Mouse (Mus musculus): ENCODE measurements at regions not wholly inside any gene's neighbourhood (a gene's known extent, or its start where the extent isn't known, plus 50 kb on each side); places are given as distances from the start of the nearest gene placed in this dataset.

GRCm38 (mm10) chr10:119054191-119055175 lies 184.5 kb upstream of the Dyrk2 start:
- Histone ChIP-seq H3K36me3 (ENCODE audit: control insufficient read depth, insufficient read depth, low read length) (no peaks in the 10 kb centered on the region), H3K4me1 (ENCODE audit: control insufficient read depth, insufficient read depth, low read length) (peaks cover 4% of the 10 kb centered on the region; the same call in 1 of the 2 replicates), H3K27ac (ENCODE audit: low read depth, low read length) (no peak overlapping the region), H3K9ac (replicated peaks; ENCODE audit: low read depth, low read length) (no peak overlapping the region), H3K9me3 (ENCODE audit: control insufficient read depth, low read length) (no peaks in the 10 kb centered on the region), H3K27me3 (ENCODE audit: control insufficient read depth, insufficient read depth, low read length) (no peaks in the 10 kb centered on the region), H3K4me3 (ENCODE audit: low read depth, low read length) (no peak overlapping the region), H3K4me2 (ENCODE audit: low read depth, low read length) (no peak overlapping the region)
- 80% methylated on average over 22 of the region's 22 CpGs for WGBS
- no peak for ATAC-seq (ENCODE audit: low read depth)

DNA sequence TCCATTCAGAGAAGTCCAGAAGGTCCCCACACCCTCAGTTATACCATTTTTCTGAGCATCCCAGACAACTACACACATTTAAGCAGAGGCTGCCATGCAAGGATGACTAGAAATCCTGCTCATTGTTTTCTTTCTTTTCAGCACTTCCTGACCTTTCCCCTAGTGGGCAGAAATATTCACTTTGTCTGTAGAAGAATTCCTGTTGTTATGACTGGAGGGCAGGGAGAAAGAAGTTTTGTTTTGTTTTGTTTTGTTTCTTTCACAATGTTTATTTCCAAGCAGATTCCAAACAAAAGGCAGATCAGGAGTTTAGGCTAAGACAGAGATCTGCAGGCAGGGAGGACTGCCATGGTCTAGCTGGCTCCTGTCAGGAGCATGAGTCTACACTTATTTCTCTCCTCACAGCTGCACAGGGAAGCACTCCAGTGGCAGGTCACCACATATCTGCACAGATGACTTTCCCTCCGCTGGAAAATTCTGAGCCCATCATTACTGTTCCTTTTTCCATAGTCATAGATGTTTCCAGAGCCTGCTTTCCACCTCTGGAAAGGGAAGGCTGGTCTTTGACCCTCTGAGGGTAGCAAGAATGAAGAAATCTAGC lies 182.5 kb upstream of the Dyrk2 start:
- Histone ChIP-seq H3K27me3 (ENCODE audit: control insufficient read depth, insufficient read depth, low read length) (no peaks in the 10 kb centered on the region), H3K9me3 (ENCODE audit: control insufficient read depth, low read length) (no peaks in the 10 kb centered on the region), H3K4me3 (ENCODE audit: low read depth, low read length) (no peak overlapping the region), H3K4me2 (ENCODE audit: low read depth, low read length) (no peak overlapping the region), H3K4me1 (ENCODE audit: control insufficient read depth, insufficient read depth, low read length) (peaks cover 4% of the 10 kb centered on the region; the same call in 1 of the 2 replicates), H3K9ac (replicated peaks; ENCODE audit: low read depth, low read length) (no peak overlapping the region), H3K27ac (ENCODE audit: low read depth, low read length) (no peak overlapping the region), H3K36me3 (ENCODE audit: control insufficient read depth, insufficient read depth, low read length) (no peaks in the 10 kb centered on the region)
- WGBS, result 97% methylated on average over 1 of the region's 1 CpGs
- ATAC-seq (ENCODE audit: low read depth), result no peak

DNA sequence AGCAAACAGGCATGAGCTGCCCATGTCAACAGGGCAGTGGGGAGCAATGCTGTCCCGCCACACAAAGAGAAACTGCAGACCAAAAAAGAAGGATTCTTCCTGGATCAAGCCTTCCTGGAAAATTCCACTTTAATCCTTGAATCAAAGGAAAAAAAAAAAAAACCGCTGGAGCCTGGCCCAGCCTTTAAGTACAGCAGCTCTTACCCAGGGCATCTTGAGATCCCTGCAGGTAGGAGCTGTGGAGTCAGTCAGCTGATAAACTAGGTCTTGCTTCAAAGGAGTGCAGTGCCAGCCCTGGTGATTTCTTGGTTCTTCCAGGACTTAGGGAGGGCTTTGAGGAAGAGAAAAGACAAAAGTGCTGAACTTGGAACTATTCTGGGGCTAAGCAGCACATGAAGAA lies 181.6 kb upstream of the Dyrk2 start:
- H3K9ac ChIP-seq (replicated peaks; ENCODE audit: low read depth, low read length), result no peak overlapping the region
- ATAC-seq (ENCODE audit: low read depth), result no peak
- no peaks in the 10 kb centered on the region for H3K27me3 ChIP-seq (ENCODE audit: control insufficient read depth, insufficient read depth, low read length)
- no peaks in the 10 kb centered on the region for H3K9me3 ChIP-seq (ENCODE audit: control insufficient read depth, low read length)
- H3K4me2 ChIP-seq (ENCODE audit: low read depth, low read length), result no peak overlapping the region
- no peaks in the 10 kb centered on the region for H3K36me3 ChIP-seq (ENCODE audit: control insufficient read depth, insufficient read depth, low read length)
- H3K27ac ChIP-seq (ENCODE audit: low read depth, low read length), result no peak overlapping the region
- H3K4me3 ChIP-seq (ENCODE audit: low read depth, low read length), result no peak overlapping the region
- H3K4me1 ChIP-seq (ENCODE audit: control insufficient read depth, insufficient read depth, low read length), result peaks cover 4% of the 10 kb centered on the region; the same call in 1 of the 2 replicates
- 74% methylated on average over 2 of the region's 2 CpGs for WGBS

DNA sequence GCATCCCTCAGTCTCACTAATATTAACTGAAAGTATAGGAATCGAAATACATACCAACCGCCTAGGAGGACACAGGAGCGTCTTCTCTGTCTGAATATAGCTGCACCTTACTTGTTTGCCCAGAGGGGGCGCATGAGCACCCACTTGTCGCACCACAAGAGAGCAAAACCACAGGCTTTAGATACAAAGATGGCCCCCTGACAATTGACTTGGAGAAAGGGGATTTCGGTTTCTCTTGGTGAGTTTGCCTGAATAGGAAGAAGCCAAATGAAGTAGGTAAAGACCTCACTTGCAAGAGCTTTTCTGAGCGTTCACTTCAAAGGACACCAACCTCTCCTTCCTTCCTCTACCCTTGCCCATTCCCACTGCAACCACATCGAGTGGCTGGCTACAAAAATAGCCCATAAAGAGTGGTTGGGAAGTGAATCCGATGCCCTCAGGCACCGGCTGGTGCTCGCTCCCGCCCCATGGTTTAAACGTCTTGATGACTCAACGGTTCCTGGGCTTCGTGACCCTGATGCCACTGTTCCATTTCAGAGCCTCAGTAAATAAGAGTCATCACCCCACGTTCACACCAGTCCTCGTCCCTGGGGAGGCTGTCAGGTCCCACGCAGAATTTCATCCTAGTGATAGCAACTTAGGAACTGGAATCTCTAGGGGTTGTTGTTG lies 180.1 kb upstream of the Dyrk2 start:
- ATAC-seq (ENCODE audit: low read depth), result no peak
- 81% methylated on average over 18 of the region's 18 CpGs for WGBS
- no peak overlapping the region for H3K4me2 ChIP-seq (ENCODE audit: low read depth, low read length)
- H3K4me1 ChIP-seq (ENCODE audit: control insufficient read depth, insufficient read depth, low read length), result peaks cover 4% of the 10 kb centered on the region; the same call in 1 of the 2 replicates
- no peaks in the 10 kb centered on the region for H3K9me3 ChIP-seq (ENCODE audit: control insufficient read depth, low read length)
- no peak overlapping the region for H3K4me3 ChIP-seq (ENCODE audit: low read depth, low read length)
- H3K27me3 ChIP-seq (ENCODE audit: control insufficient read depth, insufficient read depth, low read length), result no peaks in the 10 kb centered on the region
- H3K27ac ChIP-seq (ENCODE audit: low read depth, low read length), result no peak overlapping the region
- H3K36me3 ChIP-seq (ENCODE audit: control insufficient read depth, insufficient read depth, low read length), result no peaks in the 10 kb centered on the region
- H3K9ac ChIP-seq (replicated peaks; ENCODE audit: low read depth, low read length), result no peak overlapping the region

- Histone ChIP-seq H3K27me3 (ENCODE audit: control insufficient read depth, insufficient read depth, low read length) (no peaks in the 10 kb centered on the region), H3K4me3 (ENCODE audit: low read depth, low read length) (no peak overlapping the region), H3K9ac (replicated peaks; ENCODE audit: low read depth, low read length) (no peak overlapping the region), H3K4me1 (ENCODE audit: control insufficient read depth, insufficient read depth, low read length) (no peaks in the 10 kb centered on the region), H3K4me2 (ENCODE audit: low read depth, low read length) (no peak overlapping the region), H3K9me3 (ENCODE audit: control insufficient read depth, low read length) (no peaks in the 10 kb centered on the region), H3K36me3 (ENCODE audit: control insufficient read depth, insufficient read depth, low read length) (no peaks in the 10 kb centered on the region), H3K27ac (ENCODE audit: low read depth, low read length) (no peak overlapping the region)
- no peak for ATAC-seq (ENCODE audit: low read depth)
- WGBS, result 84% methylated on average over 6 of the region's 6 CpGs
Measured at GRCm38 (mm10) chr10:119048643-119049420, 178.8 kb upstream of the Dyrk2 start.

DNA sequence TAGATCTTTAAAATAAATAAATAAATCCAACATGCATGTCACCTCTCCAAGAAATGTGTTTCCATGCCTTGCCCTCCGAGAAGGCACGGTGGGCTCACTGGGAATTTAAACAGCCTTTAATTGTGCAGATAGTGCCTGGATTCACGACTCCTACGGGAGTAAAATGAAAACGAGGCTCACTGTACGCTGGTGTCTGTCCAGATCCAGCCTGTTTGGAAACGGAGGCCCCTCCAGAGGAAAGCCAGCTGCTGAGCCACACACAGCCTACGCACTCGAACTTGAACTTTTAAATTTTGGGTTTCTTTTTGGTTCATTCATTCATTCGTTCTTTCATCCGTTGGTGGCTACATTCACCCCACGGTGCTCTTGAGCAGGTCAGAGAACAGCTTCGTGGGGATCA lies 175.1 kb upstream of the Dyrk2 start:
- no peak overlapping the region for H3K4me2 ChIP-seq (ENCODE audit: low read depth, low read length)
- no peaks in the 10 kb centered on the region for H3K36me3 ChIP-seq (ENCODE audit: control insufficient read depth, insufficient read depth, low read length)
- no peak for ATAC-seq (ENCODE audit: low read depth)
- WGBS, result 81% methylated on average over 13 of the region's 13 CpGs
- no peak overlapping the region for H3K9ac ChIP-seq (replicated peaks; ENCODE audit: low read depth, low read length)
- no peaks in the 10 kb centered on the region for H3K4me1 ChIP-seq (ENCODE audit: control insufficient read depth, insufficient read depth, low read length)
- H3K27me3 ChIP-seq (ENCODE audit: control insufficient read depth, insufficient read depth, low read length), result no peaks in the 10 kb centered on the region
- no peak overlapping the region for H3K4me3 ChIP-seq (ENCODE audit: low read depth, low read length)
- H3K27ac ChIP-seq (ENCODE audit: low read depth, low read length), result no peak overlapping the region
- no peaks in the 10 kb centered on the region for H3K9me3 ChIP-seq (ENCODE audit: control insufficient read depth, low read length)

GRCm38 (mm10) chr10:119043069-119043468 lies 173.1 kb upstream of the Dyrk2 start:
- Histone ChIP-seq H3K9me3 (ENCODE audit: control insufficient read depth, low read length) (no peaks in the 10 kb centered on the region), H3K4me3 (ENCODE audit: low read depth, low read length) (no peak overlapping the region)

GRCm38 (mm10) chr10:119040205-119040604 lies 170.2 kb upstream of the Dyrk2 start:
- no peak overlapping the region for H3K4me3 ChIP-seq (ENCODE audit: low read depth, low read length)
- no peak overlapping the region for H3K9ac ChIP-seq (replicated peaks; ENCODE audit: low read depth, low read length)
- H3K4me2 ChIP-seq (ENCODE audit: low read depth, low read length), result no peak overlapping the region
- no peaks in the 10 kb centered on the region for H3K36me3 ChIP-seq (ENCODE audit: control insufficient read depth, insufficient read depth, low read length)
- no peak overlapping the region for H3K27ac ChIP-seq (ENCODE audit: low read depth, low read length)
- H3K27me3 ChIP-seq (ENCODE audit: control insufficient read depth, insufficient read depth, low read length), result no peaks in the 10 kb centered on the region
- H3K9me3 ChIP-seq (ENCODE audit: control insufficient read depth, low read length), result no peaks in the 10 kb centered on the region
- H3K4me1 ChIP-seq (ENCODE audit: control insufficient read depth, insufficient read depth, low read length), result no peaks in the 10 kb centered on the region
- 22% methylated on average over 4 of the region's 4 CpGs for WGBS
- no peak for ATAC-seq (ENCODE audit: low read depth)

More at GRCm38 (mm10) chr10:119043069-119043468, 173.1 kb upstream of the Dyrk2 start:
- 93% methylated on average over 7 of the region's 7 CpGs for WGBS
- H3K27ac ChIP-seq (ENCODE audit: low read depth, low read length), result no peak overlapping the region
- no peaks in the 10 kb centered on the region for H3K27me3 ChIP-seq (ENCODE audit: control insufficient read depth, insufficient read depth, low read length)
- no peaks in the 10 kb centered on the region for H3K36me3 ChIP-seq (ENCODE audit: control insufficient read depth, insufficient read depth, low read length)
- ATAC-seq (ENCODE audit: low read depth), result no peak
- H3K9ac ChIP-seq (replicated peaks; ENCODE audit: low read depth, low read length), result no peak overlapping the region
- H3K4me1 ChIP-seq (ENCODE audit: control insufficient read depth, insufficient read depth, low read length), result no peaks in the 10 kb centered on the region
- no peak overlapping the region for H3K4me2 ChIP-seq (ENCODE audit: low read depth, low read length)

All from neural tube, embryonic 14.5 days (tissue).